Mouse (Mus musculus) gonadal fat pad, adult 2 months (tissue): ENCODE measurements around the gene Notch3. TPM values are rescaled to one million over a fixed set of nuclear protein-coding genes. Genes with fewer than 3 reads are reported as not detected.
"Not testable (repeated sequence)": the region's sequence is repeated elsewhere in the genome, so short reads cannot be mapped to it uniquely, and the experiment has no call there.

Experiments
- DNase-seq: peaks from one replicate; pipeline ENCODE4 v3.0.0-alpha.2; 2012; ENCODE audit warnings: low read depth
- polyA plus RNA-seq: library from polyadenylated mRNA; depleted of rRNA; stranded (reverse); fragments of >200 nt; gene quantifications from 2 replicates; pipeline ENCODE4 v1.2.3, GENCODE M21; 2012; rRNA removed

The Notch3 gene
- polyA plus RNA-seq, 1 experiment, result 41.7 TPM

- DNase-seq, result no peak
Observed at GRCm38 (mm10) chr17:32092895-32093294, 73.8 kb downstream of the Notch3 start.

- DNase-seq, result no peak
Observed at GRCm38 (mm10) chr17:32092241-32092619, 74.4 kb downstream of the Notch3 start.

- not testable (repeated sequence) for DNase-seq
Observed at GRCm38 (mm10) chr17:32091364-32092240, 75.0 kb downstream of the Notch3 start.

DNA sequence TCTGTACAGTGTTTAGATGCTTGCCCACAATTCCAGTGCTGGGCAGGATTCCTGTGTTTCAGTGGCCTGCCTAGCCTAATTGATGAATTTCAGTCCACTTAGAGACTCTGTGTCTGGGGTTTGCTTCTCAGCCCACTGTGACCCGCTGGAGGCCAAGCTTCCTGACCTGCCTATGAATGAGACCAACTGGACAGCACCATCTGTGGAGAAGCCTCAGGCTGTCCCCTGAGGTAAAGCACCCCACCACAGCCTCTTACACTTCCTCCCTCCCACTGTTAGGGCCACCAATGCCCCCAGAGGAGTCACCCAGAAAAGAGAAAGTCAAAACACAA, 75.7 kb downstream of the Notch3 start:
- DNase-seq, result no peak

- no peak for DNase-seq
Observed at GRCm38 (mm10) chr17:32087069-32087468, 79.6 kb downstream of the Notch3 start.

DNA sequence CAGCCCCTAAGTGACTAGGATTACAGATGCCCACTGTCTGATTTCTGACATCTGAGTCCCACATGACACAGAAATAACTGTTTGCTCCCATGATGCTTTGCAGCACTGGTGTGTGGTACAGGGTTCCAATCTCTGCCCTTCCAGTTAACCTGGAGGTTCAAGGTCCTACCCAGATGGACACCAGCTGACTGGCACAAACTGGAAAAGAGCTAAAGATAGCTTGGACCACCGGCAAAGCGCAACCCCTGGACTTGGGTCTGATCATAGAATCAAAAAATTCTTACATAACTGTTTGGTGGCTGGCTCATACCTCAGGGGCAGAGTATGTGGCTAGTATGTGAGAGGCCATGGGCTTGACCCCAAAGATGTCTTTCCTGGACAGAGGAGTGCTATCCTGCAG, 83.3 kb downstream of the Notch3 start:
- DNase-seq, result no peak

DNA sequence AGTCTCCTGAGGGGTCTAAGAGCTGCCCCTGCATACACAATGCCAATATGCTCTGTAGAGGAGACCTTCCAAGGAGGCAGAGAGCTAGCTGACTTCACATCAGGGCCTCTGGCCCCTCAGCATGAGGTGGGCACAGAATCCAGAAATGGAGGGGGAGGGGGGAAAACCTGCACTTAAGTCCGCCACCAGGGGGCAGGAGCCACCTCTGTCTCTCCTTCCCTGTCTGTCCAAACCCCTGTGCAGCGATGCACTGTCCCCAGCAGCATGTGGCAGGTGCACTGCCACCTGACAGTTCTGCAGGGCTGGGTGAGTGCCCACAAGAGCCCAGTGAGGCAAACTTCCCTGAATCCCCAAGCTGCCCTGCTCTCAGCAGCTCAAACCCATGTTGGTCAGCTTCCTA, 91.5 kb downstream of the Notch3 start:
- no peak for DNase-seq

DNA sequence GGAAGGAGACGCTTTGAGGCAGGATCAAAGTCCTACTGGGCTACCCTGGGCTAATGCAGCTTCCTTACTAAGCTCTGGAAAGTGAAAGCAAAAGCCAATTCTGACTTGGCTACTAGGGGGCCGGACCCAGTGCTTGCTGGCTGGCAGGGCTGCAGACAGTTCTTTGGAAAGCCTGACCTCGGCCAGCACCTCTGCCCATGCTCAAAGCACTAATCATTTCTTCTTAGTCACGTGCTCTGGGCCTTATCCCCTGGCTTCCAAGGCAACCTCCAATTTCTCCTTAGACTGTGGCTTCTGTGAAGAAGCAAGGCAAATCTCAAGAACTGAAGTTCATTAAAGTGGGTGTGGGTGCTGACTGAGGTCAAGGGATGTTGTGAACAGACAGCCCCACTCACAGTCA, 92.0 kb downstream of the Notch3 start:
- DNase-seq, result no peak

- DNase-seq, result no peak
Observed at GRCm38 (mm10) chr17:32073359-32073758, 93.3 kb downstream of the Notch3 start.

Other genes with a start within 250 kb of the Notch3 start
- gene Rrp1b, start 130.8 kb downstream of the Notch3 start, polyA plus RNA-seq, result 8.1 and 9.0 TPM in 2 replicates
- gene Hsf2bp, start 130.5 kb downstream of the Notch3 start, polyA plus RNA-seq, result 0.69 and 0.89 TPM in 2 replicates
- 2.6 and 4.1 TPM in 2 replicates for gene Ephx3, start 22.7 kb upstream of the Notch3 start, polyA plus RNA-seq
- gene Brd4, start 117.9 kb upstream of the Notch3 start, polyA plus RNA-seq, result 15.0 and 29.4 TPM in 2 replicates
- gene Akap8, start 154.4 kb upstream of the Notch3 start, polyA plus RNA-seq, result 53.2 and 62.3 TPM in 2 replicates
- gene Akap8l, start 183.8 kb upstream of the Notch3 start, polyA plus RNA-seq, result 114 TPM in 2 replicates
- 22.8 and 32.6 TPM in 2 replicates for gene Wiz, start 222.6 kb upstream of the Notch3 start, polyA plus RNA-seq
- gene Rasal3, start 236.7 kb upstream of the Notch3 start, polyA plus RNA-seq, result 2.3 and 2.6 TPM in 2 replicates